Mouse (Mus musculus) hindbrain, embryonic 12.5 days (tissue): ENCODE measurements at regions not wholly inside any gene's neighbourhood (a gene's known extent, or its start where the extent isn't known, plus 50 kb on each side); places are given as distances from the start of the nearest gene placed in this dataset.

Experiments
- ATAC-seq: fragments of 200-750 bp; cut with Nextera tagmentation; 2 replicates; pipeline ENCODE4 v1.8.0; 2017; ENCODE audit warnings: moderate TSS enrichment; ENCODE audit not compliant: low FRiP score
- H3K27ac ChIP-seq: fragments of 300-500 bp; sonication (generic); 2 replicates; pipeline ENCODE4 v1.5.1; 2016; ENCODE audit warnings: mild to moderate bottlenecking
- H3K27me3 ChIP-seq: fragments of 300-500 bp; sonication (generic); 2 replicates; pipeline ENCODE4 v1.6.1; 2016; ENCODE audit warnings: mild to moderate bottlenecking
- H3K36me3 ChIP-seq: fragments of 300-500 bp; sonication (generic); 2 replicates; pipeline ENCODE4 v1.6.1; 2016; ENCODE audit warnings: mild to moderate bottlenecking
- H3K4me1 ChIP-seq: fragments of 300-500 bp; sonication (generic); 2 replicates; pipeline ENCODE4 v1.6.1; 2016
- H3K4me2 ChIP-seq: fragments of 300-500 bp; sonication (generic); replicated peaks from 2 replicates; pipeline ENCODE4 v1.6.1; 2016; ENCODE audit warnings: mild to moderate bottlenecking
- H3K4me3 ChIP-seq: fragments of 300-500 bp; sonication (generic); 2 replicates; pipeline ENCODE4 v1.5.1; 2016; ENCODE audit warnings: mild to moderate bottlenecking
- H3K9ac ChIP-seq: fragments of 300-500 bp; sonication (generic); 2 replicates; pipeline ENCODE4 v1.6.1; 2016; ENCODE audit warnings: mild to moderate bottlenecking, moderate library complexity
- H3K9me3 ChIP-seq: fragments of 300-500 bp; sonication (generic); replicated peaks from 2 replicates; pipeline ENCODE4 v1.6.1; 2016; ENCODE audit warnings: mild to moderate bottlenecking
- WGBS: fragments of 180-500 bp; shearing (Covaris S2); methylation state at CpG from one replicate; pipeline ENCODE4 v1.1.7; 2016; 5-methylcytosine and 5-hydroxymethylcytosine counted together

DNA sequence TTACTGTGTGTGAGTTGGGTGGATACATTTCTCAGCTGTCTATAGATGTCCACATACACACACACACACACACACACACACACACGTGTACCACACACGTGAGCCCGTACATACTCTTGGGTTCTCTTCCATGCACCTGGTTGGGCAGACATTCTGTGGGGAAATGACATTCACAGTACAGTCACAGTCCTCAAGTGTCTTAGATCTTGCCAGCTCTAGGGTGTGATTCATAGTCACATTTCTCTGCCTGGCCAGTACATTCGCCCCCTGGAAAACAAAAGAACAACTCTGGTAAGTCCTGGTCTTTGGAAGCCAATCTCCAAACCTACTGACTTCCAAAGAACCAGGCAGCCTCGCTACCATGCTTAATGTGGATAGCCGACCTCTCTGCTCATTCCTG is 64.6 kb upstream of the Acbd6 start:
- Histone ChIP-seq H3K27ac (no peak overlapping the region), H3K27me3 (0 out of 2 replicates have a peak, but pooled peaks cover 4% of the 10 kb centered on the region), H3K4me3 (no peak overlapping the region), H3K9me3 (no peaks in the 10 kb centered on the region), H3K9ac (no peak overlapping the region), H3K36me3 (no peaks in the 10 kb centered on the region), H3K4me1 (peaks cover 26% of the 10 kb centered on the region), H3K4me2 (no peak overlapping the region)
- ATAC-seq = no peak
- 86% methylated on average over 6 of the region's 6 CpGs for WGBS

DNA sequence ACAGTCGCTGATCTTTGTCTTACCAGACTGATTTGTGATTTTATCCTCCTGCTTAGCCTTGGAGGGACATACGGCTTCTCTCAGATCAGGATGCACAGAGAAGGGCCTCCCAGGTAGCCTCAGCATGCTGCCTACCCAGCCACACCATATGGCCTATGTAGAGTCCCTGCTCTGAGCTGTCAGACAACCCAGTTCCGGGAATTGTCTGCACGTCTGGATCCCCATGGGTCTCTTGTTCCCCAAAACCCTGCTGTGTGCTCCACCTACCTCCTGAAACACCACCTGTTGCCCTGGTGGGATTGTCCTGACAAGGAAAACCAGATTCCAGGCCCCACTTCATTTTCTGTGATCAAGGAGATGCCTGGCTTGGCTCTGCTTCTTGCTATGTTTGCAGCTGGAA is 64.1 kb upstream of the Acbd6 start:
- no peaks in the 10 kb centered on the region for H3K9me3 ChIP-seq
- H3K27ac ChIP-seq = no peak overlapping the region
- no peak for ATAC-seq
- 0 out of 2 replicates have a peak, but pooled peaks cover 4% of the 10 kb centered on the region for H3K27me3 ChIP-seq
- no peak overlapping the region for H3K4me3 ChIP-seq
- no peak overlapping the region for H3K4me2 ChIP-seq
- no peaks in the 10 kb centered on the region for H3K36me3 ChIP-seq
- peaks cover 23% of the 10 kb centered on the region for H3K4me1 ChIP-seq
- WGBS = 62% methylated on average over 4 of the region's 4 CpGs
- H3K9ac ChIP-seq = no peak overlapping the region

DNA sequence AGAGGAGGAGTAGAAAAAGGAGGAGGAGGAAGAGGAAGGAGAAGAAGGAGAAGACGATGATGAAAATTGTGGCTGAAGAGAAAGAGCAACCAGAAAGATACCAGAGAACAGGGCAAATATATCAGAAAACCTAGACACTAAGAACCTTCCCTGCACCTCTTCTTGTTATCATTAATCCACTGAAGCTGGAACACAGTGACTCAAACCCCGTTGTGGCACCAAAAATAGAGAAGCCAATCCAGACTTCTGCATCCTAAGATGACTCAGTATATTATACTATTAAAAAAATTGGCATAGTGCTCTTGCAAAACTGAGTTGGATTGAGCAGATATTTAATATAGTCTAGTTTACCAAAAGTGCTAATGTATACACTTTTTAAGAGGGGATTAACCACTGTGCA is 63.6 kb upstream of the Acbd6 start:
- peaks cover 23% of the 10 kb centered on the region for H3K4me1 ChIP-seq
- no peak for ATAC-seq
- 87% methylated on average over 2 of the region's 2 CpGs for WGBS
- no peak overlapping the region for H3K9ac ChIP-seq
- 0 out of 2 replicates have a peak, but pooled peaks cover 4% of the 10 kb centered on the region for H3K27me3 ChIP-seq
- H3K9me3 ChIP-seq = no peaks in the 10 kb centered on the region
- no peak overlapping the region for H3K4me2 ChIP-seq
- no peak overlapping the region for H3K27ac ChIP-seq
- H3K4me3 ChIP-seq = no peak overlapping the region
- H3K36me3 ChIP-seq = no peaks in the 10 kb centered on the region

DNA sequence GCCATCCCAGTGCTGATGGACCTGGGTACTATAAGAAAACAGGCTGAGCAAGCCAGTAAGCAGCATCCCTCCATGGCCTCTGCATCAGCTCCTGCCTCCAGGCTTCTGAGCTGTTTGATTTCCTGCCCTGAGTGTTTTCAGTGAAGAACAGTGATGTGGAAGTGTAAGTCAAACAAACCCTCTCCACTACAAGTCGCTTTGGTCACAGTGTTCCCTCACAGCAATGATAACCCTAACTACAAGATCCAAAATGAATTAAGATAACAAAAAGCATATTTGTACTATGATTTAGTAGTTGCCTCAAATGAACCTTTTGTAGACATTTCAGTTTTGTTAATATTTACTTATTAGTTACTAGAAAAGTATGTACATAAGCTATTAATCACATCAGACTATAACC is 58.2 kb upstream of the Acbd6 start:
- Histone ChIP-seq H3K4me1 (no peaks in the 10 kb centered on the region), H3K9ac (no peak overlapping the region), H3K27me3 (no peaks in the 10 kb centered on the region), H3K4me2 (no peak overlapping the region), H3K9me3 (no peaks in the 10 kb centered on the region), H3K27ac (no peak overlapping the region), H3K4me3 (no peak overlapping the region), H3K36me3 (no peaks in the 10 kb centered on the region)
- 76% methylated on average over 1 of the region's 1 CpGs for WGBS
- ATAC-seq = no peak

DNA sequence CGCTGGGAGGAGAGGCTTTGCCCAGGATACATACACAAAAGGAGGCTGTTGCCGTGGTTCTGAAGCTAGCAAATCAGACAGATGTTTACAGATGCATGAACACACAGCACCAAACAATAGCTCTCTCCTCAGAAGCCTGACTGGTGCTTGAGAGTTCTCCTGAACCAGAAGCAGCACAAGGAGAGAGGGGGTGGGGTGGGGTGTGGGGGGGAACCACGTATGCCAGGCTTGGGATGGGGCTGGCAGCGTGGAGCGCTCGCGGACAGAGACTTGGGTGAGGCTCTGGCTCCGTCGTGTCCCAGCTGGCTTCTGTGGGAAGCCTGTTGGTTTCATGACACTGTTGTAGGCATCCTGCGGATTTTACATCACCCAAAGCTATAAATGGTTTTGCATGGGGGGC is 55.1 kb upstream of the Acbd6 start:
- Histone ChIP-seq H3K9me3 (no peaks in the 10 kb centered on the region), H3K27ac (no peak overlapping the region), H3K27me3 (no peaks in the 10 kb centered on the region), H3K36me3 (no peaks in the 10 kb centered on the region), H3K4me3 (no peak overlapping the region), H3K4me1 (0 out of 2 replicates have a peak, but pooled peaks cover 5% of the 10 kb centered on the region), H3K4me2 (no peak overlapping the region), H3K9ac (no peak overlapping the region)
- 52% methylated on average over 10 of the region's 10 CpGs for WGBS
- ATAC-seq = no peak

DNA sequence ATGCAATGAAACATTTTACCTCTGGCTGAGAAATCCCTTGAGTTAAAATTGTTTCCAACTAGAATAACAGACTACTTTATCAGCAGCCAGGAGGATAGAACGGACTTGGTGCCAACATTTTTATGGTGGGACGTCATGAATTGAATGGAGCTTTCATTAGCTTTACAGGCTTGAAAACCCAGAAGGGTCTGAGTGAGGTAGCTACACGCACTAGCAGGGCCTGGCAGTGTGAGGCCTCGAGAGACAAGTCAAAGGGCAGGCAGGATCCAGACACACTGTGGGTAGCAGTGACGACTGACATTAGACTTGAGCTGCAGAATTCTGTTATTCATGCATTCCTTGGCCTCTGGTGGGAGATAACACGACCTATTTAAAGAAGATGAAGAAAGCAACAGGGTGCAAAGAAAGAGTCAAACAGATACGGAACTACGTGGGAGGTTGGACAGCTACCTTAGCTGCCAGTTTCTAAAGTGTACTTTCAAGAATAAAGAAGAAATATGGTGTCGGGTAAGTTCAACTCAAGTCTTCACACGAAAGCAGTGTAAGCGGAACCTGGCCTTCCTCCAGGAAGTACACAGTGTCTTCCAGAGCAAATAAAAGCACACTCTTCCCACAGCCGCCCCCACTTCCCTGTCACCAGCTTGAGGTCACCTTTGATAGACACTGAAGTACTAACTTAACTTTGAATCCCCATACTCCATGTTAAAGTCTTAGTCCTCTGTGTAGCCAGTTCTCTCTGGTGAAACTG is 53.2 kb upstream of the Acbd6 start:
- no peak overlapping the region for H3K9ac ChIP-seq
- H3K27ac ChIP-seq = no peak overlapping the region; the same call in 1 of the 2 replicates
- 67% methylated on average over 12 of the region's 12 CpGs for WGBS
- H3K4me1 ChIP-seq = 0 out of 2 replicates have a peak, but pooled peaks cover 5% of the 10 kb centered on the region
- no peak overlapping the region for H3K4me2 ChIP-seq
- no peak for ATAC-seq
- H3K4me3 ChIP-seq = no peak overlapping the region
- H3K9me3 ChIP-seq = no peaks in the 10 kb centered on the region
- H3K27me3 ChIP-seq = no peaks in the 10 kb centered on the region
- no peaks in the 10 kb centered on the region for H3K36me3 ChIP-seq

DNA sequence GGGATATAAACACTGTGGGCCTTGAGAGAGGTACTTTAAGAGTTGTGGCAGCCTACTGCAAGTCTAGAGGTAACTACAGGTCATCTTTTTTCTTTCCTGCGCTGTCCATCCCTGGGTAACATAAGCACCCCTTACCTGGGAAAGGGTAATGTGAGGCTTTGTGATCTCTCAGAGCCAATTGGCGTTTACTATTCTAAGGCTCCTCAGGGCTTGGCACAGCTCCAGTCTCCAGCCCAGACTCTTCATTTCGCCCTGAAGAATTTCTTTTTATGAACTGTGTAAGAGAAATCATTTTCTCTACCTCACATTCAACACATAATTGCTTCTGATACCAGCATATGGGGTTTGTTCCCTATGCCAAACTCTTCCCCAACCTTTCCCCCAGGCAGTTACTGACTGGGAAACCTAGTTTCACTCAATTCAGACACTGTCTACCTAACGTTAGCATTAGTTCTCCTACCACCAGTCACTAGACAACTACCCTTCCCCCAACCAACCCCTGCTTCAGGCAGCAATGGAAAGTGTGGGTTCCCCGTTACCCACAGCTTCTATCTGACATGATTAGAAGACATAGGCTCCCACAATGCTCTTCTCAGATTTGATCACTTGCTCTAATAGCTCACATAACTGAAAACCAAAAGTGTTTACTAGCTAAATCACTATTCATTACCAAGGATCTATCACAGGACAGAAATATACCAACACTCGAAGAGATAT is 52.4 kb upstream of the Acbd6 start:
- no peak overlapping the region for H3K4me3 ChIP-seq
- H3K4me2 ChIP-seq = no peak overlapping the region
- 0 out of 2 replicates have a peak, but pooled peaks cover 5% of the 10 kb centered on the region for H3K4me1 ChIP-seq
- no peaks in the 10 kb centered on the region for H3K27me3 ChIP-seq
- WGBS = 78% methylated on average over 6 of the region's 6 CpGs
- H3K9ac ChIP-seq = no peak overlapping the region
- ATAC-seq = no peak
- H3K36me3 ChIP-seq = no peaks in the 10 kb centered on the region
- H3K27ac ChIP-seq = no peak overlapping the region; the same call in 1 of the 2 replicates
- no peaks in the 10 kb centered on the region for H3K9me3 ChIP-seq
